Mouse (Mus musculus) bone marrow, adult 2 months (tissue): ENCODE data around the gene A3galt2. TPM values are rescaled to one million over a fixed set of nuclear protein-coding genes. Genes with fewer than 3 reads are reported as not detected.

Experiments
- H3K27ac ChIP-seq: fragments of 200-500 bp; 2 replicates; pipeline ENCODE4 v1.5.1; 2012; ENCODE audit warnings: low read depth, mild to moderate bottlenecking, control low read depth, inconsistent platforms, low read length; ENCODE audit not compliant: control insufficient read depth, poor library complexity, insufficient read depth
- H3K4me1 ChIP-seq: fragments of 200-500 bp; 2 replicates; pipeline ENCODE4 v1.6.1; 2011; ENCODE audit warnings: low read length; ENCODE audit not compliant: control insufficient read depth, insufficient read depth
- H3K4me3 ChIP-seq: fragments of 200-500 bp; replicated peaks from 2 replicates; pipeline ENCODE3; 2011; ENCODE audit warnings: mild to moderate bottlenecking, low read depth, low read length, control low read depth; ENCODE audit not compliant: control insufficient read depth
- CTCF ChIP-seq: fragments of 200-500 bp; IDR thresholded peaks from 2 replicates; pipeline ENCODE4 v1.5.1; 2011; ENCODE audit warnings: low read length, control low read depth; ENCODE audit not compliant: control insufficient read depth, insufficient read depth
- POLR2A ChIP-seq: fragments of 200-500 bp; IDR thresholded peaks from 2 replicates; pipeline ENCODE4 v1.6.1; 2011; ENCODE audit warnings: low read depth, mild to moderate bottlenecking, control low read depth, low read length, borderline replicate concordance; ENCODE audit not compliant: control insufficient read depth
- WGBS: fragments of 180-500 bp; shearing (Covaris S2); methylation state at CpG from one replicate; pipeline ENCODE4 v1.1.7; 2018; 5-methylcytosine and 5-hydroxymethylcytosine counted together
- polyA plus RNA-seq: library from polyadenylated mRNA; stranded (reverse); fragments of >200 nt; gene quantifications from 2 replicates; pipeline ENCODE4 v1.2.4, GENCODE M21; 2011; ENCODE audit warnings: low replicate concordance; ENCODE audit not compliant: missing spikeins, insufficient read depth, insufficient read length

The A3galt2 gene
- polyA plus RNA-seq, 1 experiment, result 1.5 TPM

GRCm38 (mm10) chr4:128723431-128723830, 31.7 kb upstream of the A3galt2 start:
- H3K4me1 ChIP-seq, result peaks cover 2% of the 10 kb centered on the region; the same call in 1 of the 2 replicates
- no peak for TF ChIP-seq CTCF
- no peak for TF ChIP-seq POLR2A
- H3K27ac ChIP-seq, result no peak overlapping the region
- no peak overlapping the region for H3K4me3 ChIP-seq
- 82% methylated on average over 13 of the region's 13 CpGs for WGBS

GRCm38 (mm10) chr4:128724059-128724458, 31.1 kb upstream of the A3galt2 start:
- Histone ChIP-seq H3K4me1 (peaks cover 2% of the 10 kb centered on the region; the same call in 1 of the 2 replicates), H3K4me3 (no peak overlapping the region), H3K27ac (no peak overlapping the region)
- WGBS, result 86% methylated on average over 7 of the region's 7 CpGs
- TF ChIP-seq CTCF (no peak), POLR2A (no peak)

- peak overlapping the region; percentile 93 for H3K27ac ChIP-seq
- no peak for TF ChIP-seq CTCF
- peak; percentile 82; the same call in 1 of the 2 replicates for TF ChIP-seq POLR2A
- peaks cover 4% of the 10 kb centered on the region for H3K4me1 ChIP-seq
- peak overlapping the region; percentile 94 for H3K4me3 ChIP-seq
- WGBS, result 2% methylated on average over 68 of the region's 68 CpGs
These were observed 28.0 kb upstream of the A3galt2 start for GRCm38 (mm10) chr4:128727019-128727720.

- TF ChIP-seq CTCF (no peak), POLR2A (peak; percentile 11; the same call in 1 of the 2 replicates)
- WGBS, result under 1% methylated on average over 65 of the region's 65 CpGs
- Histone ChIP-seq H3K4me1 (peaks cover 4% of the 10 kb centered on the region), H3K27ac (peak overlapping the region; percentile 93), H3K4me3 (peak overlapping the region; percentile 94)
These were observed 27.3 kb upstream of the A3galt2 start for GRCm38 (mm10) chr4:128727721-128728430.

GRCm38 (mm10) chr4:128728431-128728851, 26.7 kb upstream of the A3galt2 start:
- H3K27ac ChIP-seq, result no peak overlapping the region
- TF ChIP-seq POLR2A (no peak), CTCF (no peak)
- H3K4me3 ChIP-seq, result peak overlapping the region; percentile 94
- peaks cover 7% of the 10 kb centered on the region for H3K4me1 ChIP-seq
- 2% methylated on average over 5 of the region's 5 CpGs for WGBS

GRCm38 (mm10) chr4:128729033-128729708, 26.0 kb upstream of the A3galt2 start:
- no peak overlapping the region for H3K27ac ChIP-seq
- no peak for TF ChIP-seq CTCF
- peak overlapping the region; percentile 0 for H3K4me3 ChIP-seq
- WGBS, result 33% methylated on average over 15 of the region's 15 CpGs
- H3K4me1 ChIP-seq, result peaks cover 12% of the 10 kb centered on the region

GRCm38 (mm10) chr4:128729709-128730037, 25.5 kb upstream of the A3galt2 start:
- H3K4me1 ChIP-seq, result peaks cover 12% of the 10 kb centered on the region
- H3K27ac ChIP-seq, result no peak overlapping the region
- 24% methylated on average over 5 of the region's 5 CpGs for WGBS
- TF ChIP-seq CTCF (no peak), POLR2A (no peak)
- H3K4me3 ChIP-seq, result no peak overlapping the region

- TF ChIP-seq POLR2A, result no peak
- TF ChIP-seq CTCF, result no peak
- Histone ChIP-seq H3K27ac (no peak overlapping the region), H3K4me1 (peaks cover 14% of the 10 kb centered on the region), H3K4me3 (no peak overlapping the region)
- WGBS, result 91% methylated on average over 6 of the region's 6 CpGs
These were observed 24.9 kb upstream of the A3galt2 start for GRCm38 (mm10) chr4:128730271-128730670.
